Mouse (Mus musculus) midbrain, embryonic 11.5 days (tissue): ENCODE results near the gene Nckap5. TPM values are rescaled to one million over a fixed set of nuclear protein-coding genes. Genes with fewer than 3 reads are reported as not detected.
"Not testable (repeated sequence)": the region's sequence is repeated elsewhere in the genome, so short reads cannot be mapped to it uniquely, and the experiment has no call there.

Source experiments
- ATAC-seq: fragments of 200-750 bp; cut with Nextera tagmentation; 2 replicates; pipeline ENCODE4 v1.8.0; 2017; ENCODE audit warnings: moderate TSS enrichment, moderate library complexity; ENCODE audit not compliant: low FRiP score
- DNase-seq: peaks from one replicate; pipeline ENCODE4 v3.0.0; 2015; ENCODE audit warnings: low spot score; ENCODE audit errors: missing footprints
- H3K27ac ChIP-seq: fragments of 300-500 bp; sonication (generic); 2 replicates; pipeline ENCODE4 v1.5.1; 2014; ENCODE audit warnings: low read depth, low read length
- H3K27me3 ChIP-seq: fragments of 300-500 bp; sonication (generic); 2 replicates; pipeline ENCODE4 v1.6.1; 2014; ENCODE audit warnings: mild to moderate bottlenecking, low read length, moderate library complexity, mixed read lengths; ENCODE audit not compliant: control insufficient read depth, insufficient read depth
- H3K36me3 ChIP-seq: fragments of 300-500 bp; sonication (generic); 2 replicates; pipeline ENCODE4 v1.6.1; 2014; ENCODE audit warnings: mild to moderate bottlenecking, low read length, moderate library complexity, mixed read lengths; ENCODE audit not compliant: control insufficient read depth, insufficient read depth
- H3K4me1 ChIP-seq: fragments of 300-500 bp; sonication (generic); 2 replicates; pipeline ENCODE4 v1.6.1; 2014; ENCODE audit warnings: low read length; ENCODE audit not compliant: control insufficient read depth, insufficient read depth
- H3K4me2 ChIP-seq: fragments of 300-500 bp; sonication (generic); 2 replicates; pipeline ENCODE4 v1.6.1; 2014; ENCODE audit warnings: mild to moderate bottlenecking, moderate library complexity
- H3K4me3 ChIP-seq: fragments of 300-500 bp; sonication (generic); 2 replicates; pipeline ENCODE4 v1.5.1; 2014; ENCODE audit warnings: low read depth, low read length
- H3K9ac ChIP-seq: fragments of 300-500 bp; sonication (generic); 2 replicates; pipeline ENCODE4 v1.6.1; 2014; ENCODE audit warnings: low read length
- H3K9me3 ChIP-seq: fragments of 300-500 bp; sonication (generic); 2 replicates; pipeline ENCODE4 v1.6.1; 2016; ENCODE audit warnings: low read length; ENCODE audit not compliant: control insufficient read depth
- WGBS: fragments of 180-500 bp; shearing (Covaris S2); extraction: QIAGEN DNeasy Blood & Tissue Kit; methylation state at CpG from one replicate; pipeline ENCODE4 v1.1.7; 2014; 5-methylcytosine and 5-hydroxymethylcytosine counted together
- polyA plus RNA-seq: library from polyadenylated mRNA; unstranded; fragments of >200 nt; fragmentation: Nextera tagmentation; extraction: Ambion mirVana; gene quantifications from 2 replicates; pipeline ENCODE4 v1.2.1, GENCODE M21; 2014

Gene Nckap5
- polyA plus RNA-seq, 1 experiment from 2014 or later: 20.4 TPM

- Histone ChIP-seq H3K27ac (no peak overlapping the region), H3K4me2 (no peak overlapping the region), H3K4me1 (no peaks in the 10 kb centered on the region), H3K9me3 (no peaks in the 10 kb centered on the region), H3K27me3 (no peaks in the 10 kb centered on the region), H3K9ac (no peak overlapping the region), H3K4me3 (no peak overlapping the region), H3K36me3 (no peaks in the 10 kb centered on the region)
- DNase-seq: peak; percentile 35
- 80% methylated on average over 5 of the region's 5 CpGs for WGBS
- ATAC-seq: no peak
These were observed 707.5 kb downstream of the Nckap5 start for GRCm38 (mm10) chr1:126123111-126123510.

GRCm38 (mm10) chr1:126120506-126120905 lies 710.1 kb downstream of the Nckap5 start:
- no peak overlapping the region for H3K9ac ChIP-seq
- no peaks in the 10 kb centered on the region for H3K9me3 ChIP-seq
- H3K4me3 ChIP-seq: no peak overlapping the region
- no peak for ATAC-seq
- no peak overlapping the region for H3K4me2 ChIP-seq
- H3K4me1 ChIP-seq: no peaks in the 10 kb centered on the region
- H3K27ac ChIP-seq: no peak overlapping the region
- no peaks in the 10 kb centered on the region for H3K36me3 ChIP-seq
- peak; percentile 70 for DNase-seq
- WGBS: 54% methylated on average over 8 of the region's 8 CpGs
- H3K27me3 ChIP-seq: no peaks in the 10 kb centered on the region

GRCm38 (mm10) chr1:126116034-126116433 lies 714.6 kb downstream of the Nckap5 start:
- DNase-seq (peak; percentile 17), ATAC-seq (no peak)
- Histone ChIP-seq H3K4me3 (no peak overlapping the region), H3K27ac (no peak overlapping the region), H3K4me2 (no peak overlapping the region), H3K27me3 (no peaks in the 10 kb centered on the region), H3K36me3 (no peaks in the 10 kb centered on the region), H3K9me3 (no peaks in the 10 kb centered on the region), H3K9ac (no peak overlapping the region), H3K4me1 (no peaks in the 10 kb centered on the region)
- WGBS: 78% methylated on average over 3 of the region's 3 CpGs

GRCm38 (mm10) chr1:126105673-126106256 lies 724.8 kb downstream of the Nckap5 start:
- Histone ChIP-seq H3K27me3 (no peaks in the 10 kb centered on the region), H3K9me3 (no peaks in the 10 kb centered on the region), H3K36me3 (no peaks in the 10 kb centered on the region), H3K27ac (no peak overlapping the region), H3K4me1 (no peaks in the 10 kb centered on the region), H3K4me2 (no peak overlapping the region), H3K9ac (no peak overlapping the region), H3K4me3 (no peak overlapping the region)
- WGBS: 88% methylated on average over 3 of the region's 3 CpGs
- ATAC-seq (no peak), DNase-seq (peak; percentile 77)

GRCm38 (mm10) chr1:126094346-126094745 lies 736.3 kb downstream of the Nckap5 start:
- no peaks in the 10 kb centered on the region for H3K27me3 ChIP-seq
- WGBS: 92% methylated on average over 4 of the region's 4 CpGs
- DNase-seq: peak; percentile 17
- no peak overlapping the region for H3K27ac ChIP-seq
- H3K4me2 ChIP-seq: no peak overlapping the region
- no peak overlapping the region for H3K9ac ChIP-seq
- no peaks in the 10 kb centered on the region for H3K36me3 ChIP-seq
- H3K4me3 ChIP-seq: no peak overlapping the region
- no peaks in the 10 kb centered on the region for H3K4me1 ChIP-seq
- no peaks in the 10 kb centered on the region for H3K9me3 ChIP-seq
- no peak for ATAC-seq

- not testable (repeated sequence) for H3K36me3 ChIP-seq, H3K27me3 ChIP-seq, H3K9me3 ChIP-seq, ATAC-seq, H3K4me2 ChIP-seq, H3K4me3 ChIP-seq, H3K4me1 ChIP-seq, H3K27ac ChIP-seq, H3K9ac ChIP-seq, DNase-seq
- WGBS: 97% methylated on average over 2 of the region's 2 CpGs
These were observed 738.6 kb downstream of the Nckap5 start for GRCm38 (mm10) chr1:126091979-126092378.

GRCm38 (mm10) chr1:126087181-126087580 lies 743.4 kb downstream of the Nckap5 start:
- Histone ChIP-seq H3K4me3 (no peak overlapping the region), H3K27me3 (no peaks in the 10 kb centered on the region), H3K9me3 (no peaks in the 10 kb centered on the region), H3K27ac (no peak overlapping the region), H3K36me3 (no peaks in the 10 kb centered on the region), H3K9ac (no peak overlapping the region), H3K4me1 (peaks cover 8% of the 10 kb centered on the region; the same call in 1 of the 2 replicates), H3K4me2 (no peak overlapping the region)
- 94% methylated on average over 7 of the region's 7 CpGs for WGBS
- DNase-seq (peak; percentile 64), ATAC-seq (no peak)

- Histone ChIP-seq H3K27ac (no peak overlapping the region), H3K9ac (no peak overlapping the region)
- DNase-seq: peak; percentile 83
These were observed 754.3 kb downstream of the Nckap5 start for GRCm38 (mm10) chr1:126076312-126076711.

GRCm38 (mm10) chr1:126070861-126071260 lies 759.7 kb downstream of the Nckap5 start:
- Histone ChIP-seq H3K9ac (no peak overlapping the region), H3K9me3 (no peaks in the 10 kb centered on the region), H3K4me3 (no peak overlapping the region), H3K27me3 (no peaks in the 10 kb centered on the region), H3K4me2 (no peak overlapping the region), H3K4me1 (no peaks in the 10 kb centered on the region), H3K27ac (no peak overlapping the region), H3K36me3 (no peaks in the 10 kb centered on the region)
- DNase-seq (peak; percentile 82), ATAC-seq (no peak)
- WGBS: 46% methylated on average over 2 of the region's 2 CpGs

More at GRCm38 (mm10) chr1:126076312-126076711, 754.3 kb downstream of the Nckap5 start:
- 27% methylated on average over 4 of the region's 4 CpGs for WGBS
- H3K27me3 ChIP-seq: no peaks in the 10 kb centered on the region
- H3K4me3 ChIP-seq: no peak overlapping the region
- H3K36me3 ChIP-seq: no peaks in the 10 kb centered on the region
- no peak for ATAC-seq
- no peak overlapping the region for H3K4me2 ChIP-seq
- H3K4me1 ChIP-seq: no peaks in the 10 kb centered on the region
- no peaks in the 10 kb centered on the region for H3K9me3 ChIP-seq
